Mouse (Mus musculus): ENCODE data around the gene Vmn1r72. TPM values are rescaled to one million over a fixed set of nuclear protein-coding genes. Genes with fewer than 3 reads are reported as not detected.
"Not testable (repeated sequence)": the region's sequence is repeated elsewhere in the genome, so short reads cannot be mapped to it uniquely, and the experiment has no call there.

Gene Vmn1r72
- polyA plus RNA-seq (2014; fragmentation: Nextera tagmentation; extraction: Ambion mirVana), result not detected in 2 replicates

DNA sequence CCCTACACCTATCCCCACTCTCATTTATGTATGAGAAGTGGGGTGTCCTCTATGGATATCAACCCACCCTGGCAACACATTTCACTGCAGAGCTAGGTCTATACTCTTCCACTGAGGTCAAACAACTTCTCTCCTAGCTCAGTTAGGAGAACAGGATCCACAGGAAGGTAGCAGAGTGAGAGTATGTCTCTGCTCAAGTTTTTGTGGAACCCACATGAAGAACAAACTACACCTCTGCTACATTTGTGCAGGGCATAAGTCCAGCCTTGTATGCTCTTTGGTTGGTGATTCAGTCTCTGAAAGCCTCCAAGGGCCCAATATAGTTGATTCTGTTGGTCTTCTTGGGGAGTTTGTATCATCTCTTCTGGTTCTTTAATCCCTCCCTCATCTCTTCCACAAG lies at the start of gene Vmn1r72:
Vmn1r72 (minus strand) TSS at position 101 of the 400 bp plus-strand sequence.
- H3K4me3 ChIP-seq (ENCODE audit: low read length); H3K27me3 ChIP-seq (ENCODE audit: control insufficient read depth, insufficient read depth, low read length); H3K9ac ChIP-seq (ENCODE audit: low read depth, low read length); H3K36me3 ChIP-seq (ENCODE audit: control insufficient read depth, insufficient read depth, low read length); H3K4me1 ChIP-seq (ENCODE audit: control insufficient read depth, insufficient read depth, low read length); ATAC-seq (ENCODE audit: low FRiP score, low TSS enrichment); H3K27ac ChIP-seq (ENCODE audit: low read depth, low read length); H3K4me2 ChIP-seq (replicated peaks; ENCODE audit: low read depth, low read length): not testable (repeated sequence)
- H3K9me3 ChIP-seq (ENCODE audit: control insufficient read depth, low read length), result peaks cover 11% of the 10 kb centered on the region

DNA sequence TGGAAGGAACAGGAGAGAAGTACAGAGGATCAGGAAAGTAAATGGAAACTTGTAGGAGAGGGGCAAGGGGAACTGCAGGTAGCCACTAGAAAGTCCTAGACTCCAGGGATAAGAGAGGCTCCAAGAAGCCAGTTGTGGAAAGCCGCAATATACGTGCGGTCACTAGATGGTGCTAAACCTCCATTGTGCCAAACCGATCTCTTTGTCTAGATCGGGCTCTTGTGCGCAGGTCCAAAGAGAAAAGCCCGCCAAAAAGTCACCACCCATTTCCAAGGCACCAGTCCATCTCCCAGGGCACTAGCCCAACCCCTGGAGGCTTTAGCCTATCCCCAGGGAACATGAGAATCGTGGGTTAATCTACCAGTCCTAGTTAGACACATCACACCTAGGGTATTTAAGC lies 62.9 kb downstream of the Vmn1r72 start:
- H3K27ac ChIP-seq (ENCODE audit: low read depth, low read length); H3K4me3 ChIP-seq (ENCODE audit: low read length); H3K4me2 ChIP-seq (replicated peaks; ENCODE audit: low read depth, low read length); H3K36me3 ChIP-seq (ENCODE audit: control insufficient read depth, insufficient read depth, low read length); ATAC-seq (ENCODE audit: low FRiP score, low TSS enrichment); H3K4me1 ChIP-seq (ENCODE audit: control insufficient read depth, insufficient read depth, low read length); H3K9me3 ChIP-seq (ENCODE audit: control insufficient read depth, low read length); H3K9ac ChIP-seq (ENCODE audit: low read depth, low read length); H3K27me3 ChIP-seq (ENCODE audit: control insufficient read depth, insufficient read depth, low read length): not testable (repeated sequence)
- WGBS, result 7% methylated on average over 8 of the region's 8 CpGs

Other genes starting within 250 kb of the Vmn1r72 start
- not detected in 2 replicates for gene Zscan4-ps2, start 165.8 kb downstream of the Vmn1r72 start, polyA plus RNA-seq (2014; fragmentation: Nextera tagmentation; extraction: Ambion mirVana)
- not detected in 2 replicates for gene Zscan4-ps3, start 70.8 kb downstream of the Vmn1r72 start, polyA plus RNA-seq (2014; fragmentation: Nextera tagmentation; extraction: Ambion mirVana)
- not detected in 2 replicates for gene Vmn1r73, start 50.1 kb upstream of the Vmn1r72 start, polyA plus RNA-seq (2014; fragmentation: Nextera tagmentation; extraction: Ambion mirVana)
- gene Vmn1r74, start 153.8 kb upstream of the Vmn1r72 start, polyA plus RNA-seq (2014; fragmentation: Nextera tagmentation; extraction: Ambion mirVana), result not detected in 2 replicates
- gene Vmn1r75, start 194.5 kb upstream of the Vmn1r72 start, polyA plus RNA-seq (2014; fragmentation: Nextera tagmentation; extraction: Ambion mirVana), result not detected in 2 replicates

Data from kidney, embryonic 14.5 days (tissue).